Mouse (Mus musculus) forebrain, embryonic 10.5 days (tissue): ENCODE measurements around the gene Crot. TPM values are rescaled to one million over a fixed set of nuclear protein-coding genes. Genes with fewer than 3 reads are reported as not detected.

Experiments
- DNase-seq: peaks from one replicate; pipeline ENCODE4 v3.0.0-alpha.2; 2017; ENCODE audit warnings: low spot score; ENCODE audit errors: extremely low spot score
- H3K27ac ChIP-seq: fragments of 300-500 bp; sonication (generic); 2 replicates; pipeline ENCODE4 v1.5.1; 2016; ENCODE audit warnings: mild to moderate bottlenecking
- H3K27me3 ChIP-seq: fragments of 300-500 bp; sonication (generic); 2 replicates; pipeline ENCODE4 v1.6.1; 2016; ENCODE audit warnings: mild to moderate bottlenecking; ENCODE audit not compliant: poor library complexity, severe bottlenecking
- H3K36me3 ChIP-seq: fragments of 300-500 bp; sonication (generic); replicated peaks from 2 replicates; pipeline ENCODE4 v1.6.1; 2016; ENCODE audit warnings: mild to moderate bottlenecking, moderate library complexity
- H3K4me1 ChIP-seq: fragments of 300-500 bp; sonication (generic); 2 replicates; pipeline ENCODE4 v1.6.1; 2016
- H3K4me3 ChIP-seq: fragments of 300-500 bp; sonication (generic); 2 replicates; pipeline ENCODE4 v1.5.1; 2016; ENCODE audit warnings: mild to moderate bottlenecking, moderate library complexity
- H3K9me3 ChIP-seq: fragments of 300-500 bp; sonication (generic); 2 replicates; pipeline ENCODE4 v1.6.1; 2016; ENCODE audit warnings: mild to moderate bottlenecking, moderate library complexity
- WGBS: fragments of 180-500 bp; shearing (Covaris S2); methylation state at CpG from one replicate; pipeline ENCODE4 v1.1.7; 2016; 5-methylcytosine and 5-hydroxymethylcytosine counted together
- polyA plus RNA-seq: library from polyadenylated mRNA; unstranded; fragments of >200 nt; fragmentation: Nextera tagmentation; extraction: Ambion mirVana; gene quantifications from 2 replicates; pipeline ENCODE4 v1.2.1, GENCODE M21; 2016

The Crot gene
- polyA plus RNA-seq, 1 experiment from 2014 or later = 30.9 TPM

GRCm38 (mm10) chr5:8917069-8917468 lies 80.1 kb downstream of the Crot start:
- Histone ChIP-seq H3K27me3 (no peaks in the 10 kb centered on the region), H3K4me3 (no peak overlapping the region), H3K4me1 (no peaks in the 10 kb centered on the region), H3K9me3 (no peaks in the 10 kb centered on the region; the same call in 1 of the 2 replicates), H3K27ac (no peak overlapping the region), H3K36me3 (no peaks in the 10 kb centered on the region)
- WGBS = 68% methylated on average over 6 of the region's 6 CpGs
- DNase-seq = no peak

- H3K27me3 ChIP-seq = no peaks in the 10 kb centered on the region
- WGBS = 86% methylated on average over 2 of the region's 2 CpGs
- no peaks in the 10 kb centered on the region for H3K36me3 ChIP-seq
- H3K9me3 ChIP-seq = no peaks in the 10 kb centered on the region; the same call in 1 of the 2 replicates
- H3K27ac ChIP-seq = no peak overlapping the region
- no peaks in the 10 kb centered on the region for H3K4me1 ChIP-seq
- DNase-seq = no peak
- no peak overlapping the region for H3K4me3 ChIP-seq
Observed at GRCm38 (mm10) chr5:8916400-8916799, 80.7 kb downstream of the Crot start.

Other genes with a start within 250 kb of the Crot start
- 0.95 and 1.4 TPM in 2 replicates for gene Abcb1b, start 199.2 kb downstream of the Crot start, polyA plus RNA-seq
- gene Abcb4, start 103.6 kb downstream of the Crot start, polyA plus RNA-seq = 0.29 and 0.64 TPM in 2 replicates
- gene Tmem243, start 103.3 kb upstream of the Crot start, polyA plus RNA-seq = 22.7 and 26.2 TPM in 2 replicates
- 57.7 and 59.4 TPM in 2 replicates for gene Dmtf1, start 164.5 kb upstream of the Crot start, polyA plus RNA-seq